Mouse (Mus musculus) left cerebral cortex, postnatal 4 days (tissue): ENCODE results near the gene Vars2. TPM values are rescaled to one million over a fixed set of nuclear protein-coding genes. Genes with fewer than 3 reads are reported as not detected.

Experiments used
- DNase-seq: peaks from one replicate; pipeline ENCODE4 v3.0.0-alpha.2; 2022
- intact Hi-C: fragments of 180-260 bp; cut with DNase I; formaldehyde crosslinking; loops from one replicate; pipeline ENCODE4 v1.15.1; 2025
- total RNA-seq, 2 experiments: library from RNA; stranded (reverse); gene quantifications; 2 replicates each; pipeline ENCODE4 v1.2.3; 2021

Vars2 gene
- total RNA-seq = 10 to 100 TPM; 51.5 to 53.3 TPM

GRCm38 (mm10) chr17:35667334-35668065 is at the start of gene Vars2:
Gene Vars2, minus strand, starts transcription at chr17:35667592.
- DNase-seq = peak; percentile 98
- intact Hi-C loops = no loop called here

GRCm38 (mm10) chr17:35717080-35717479 is 49.7 kb upstream of the Vars2 start:
- no peak for DNase-seq
- intact Hi-C loops = no loop called here

- intact Hi-C loops = no loop called here
Measured at GRCm38 (mm10) chr17:35716114-35716513, 48.7 kb upstream of the Vars2 start.

GRCm38 (mm10) chr17:35710705-35711347 is 43.4 kb upstream of the Vars2 start:
- DNase-seq = peak; percentile 85
- intact Hi-C loops = no loop called here

More at GRCm38 (mm10) chr17:35716114-35716513, 48.7 kb upstream of the Vars2 start:
- DNase-seq = no peak

- intact Hi-C loops = no loop called here
- DNase-seq = no peak
Measured at GRCm38 (mm10) chr17:35708611-35709010, 41.2 kb upstream of the Vars2 start.

- no peak for DNase-seq
- intact Hi-C loops = no loop called here
Measured at GRCm38 (mm10) chr17:35707929-35708328, 40.5 kb upstream of the Vars2 start.

- intact Hi-C loops = no loop called here
- DNase-seq = peak; percentile 74
Measured at GRCm38 (mm10) chr17:35705836-35706235, 38.4 kb upstream of the Vars2 start.

- intact Hi-C loops = no loop called here
- peak; percentile 89 for DNase-seq
Measured at GRCm38 (mm10) chr17:35704621-35705464, 37.5 kb upstream of the Vars2 start, which contains the start of gene Ddr1. Gene Ddr1, minus strand, starts transcription at chr17:35704621.

- peak; percentile 93 for DNase-seq
- intact Hi-C loops = no loop called here
Measured at GRCm38 (mm10) chr17:35703751-35704271, 36.4 kb upstream of the Vars2 start.

- intact Hi-C loops = no loop called here
- DNase-seq = no peak
Measured at GRCm38 (mm10) chr17:35703065-35703464, 35.7 kb upstream of the Vars2 start.

GRCm38 (mm10) chr17:35702605-35703004 is 35.2 kb upstream of the Vars2 start:
- DNase-seq = no peak
- intact Hi-C loops = no loop called here

- DNase-seq = no peak
- intact Hi-C loops = no loop called here
Measured at GRCm38 (mm10) chr17:35701978-35702461, 34.6 kb upstream of the Vars2 start.

- DNase-seq = peak; percentile 61
- intact Hi-C loops = no loop called here
Measured at GRCm38 (mm10) chr17:35701203-35701977, 34.0 kb upstream of the Vars2 start.

GRCm38 (mm10) chr17:35700371-35700961 is 33.1 kb upstream of the Vars2 start:
- DNase-seq = peak; percentile 77
- intact Hi-C loops = no loop called here

GRCm38 (mm10) chr17:35699919-35700318 is 32.5 kb upstream of the Vars2 start:
- intact Hi-C loops = no loop called here
- peak; percentile 82 for DNase-seq

GRCm38 (mm10) chr17:35698501-35698883 is 31.1 kb upstream of the Vars2 start:
- DNase-seq = no peak
- intact Hi-C loops = no loop called here

GRCm38 (mm10) chr17:35697759-35698500 is 30.5 kb upstream of the Vars2 start:
- peak; percentile 75 for DNase-seq
- intact Hi-C loops = no loop called here

- no peak for DNase-seq
- intact Hi-C loops = no loop called here
Measured at GRCm38 (mm10) chr17:35697429-35697758, 30.0 kb upstream of the Vars2 start.

- intact Hi-C loops = no loop called here
- DNase-seq = no peak
Measured at GRCm38 (mm10) chr17:35696691-35697090, 29.3 kb upstream of the Vars2 start.
